Mouse (Mus musculus) forebrain, embryonic 14.5 days (tissue): ENCODE measurements around the gene Gcgr. TPM values are rescaled to one million over a fixed set of nuclear protein-coding genes. Genes with fewer than 3 reads are reported as not detected.
A peak's percentile ranks its signal among the peaks of the same experiment; 100 is the strongest.

Source experiments
- ATAC-seq: fragments of 200-750 bp; cut with Nextera tagmentation; 2 replicates; pipeline ENCODE4 v1.8.0; 2017; ENCODE audit warnings: mild to moderate bottlenecking, moderate library complexity
- DNase-seq: peaks from one replicate; pipeline ENCODE4 v3.0.0-alpha.2; 2015; ENCODE audit warnings: low spot score
- H3K27ac ChIP-seq: fragments of 300-500 bp; sonication (generic); 2 replicates; pipeline ENCODE4 v1.5.1; 2014; ENCODE audit warnings: low read depth, mild to moderate bottlenecking, control low read depth, low read length, moderate library complexity
- H3K27me3 ChIP-seq: fragments of 300-500 bp; sonication (generic); replicated peaks from 2 replicates; pipeline ENCODE4 v1.6.1; 2014; ENCODE audit warnings: low read length, control low read depth, mixed read lengths; ENCODE audit not compliant: control insufficient read depth, insufficient read depth
- H3K36me3 ChIP-seq: fragments of 300-500 bp; sonication (generic); 2 replicates; pipeline ENCODE4 v1.6.1; 2014; ENCODE audit warnings: low read length, control low read depth; ENCODE audit not compliant: control insufficient read depth, insufficient read depth
- H3K4me1 ChIP-seq: fragments of 300-500 bp; sonication (generic); 2 replicates; pipeline ENCODE4 v1.6.1; 2014; ENCODE audit warnings: antibody characterized with exemption, low read length, control low read depth; ENCODE audit not compliant: control insufficient read depth, insufficient read depth
- H3K4me2 ChIP-seq: fragments of 300-500 bp; sonication (generic); 2 replicates; pipeline ENCODE4 v1.6.1; 2014; ENCODE audit warnings: mild to moderate bottlenecking, control low read depth, low read length
- H3K4me3 ChIP-seq: fragments of 300-500 bp; sonication (generic); 2 replicates; pipeline ENCODE4 v1.5.1; 2014; ENCODE audit warnings: low read depth, low read length, control low read depth
- H3K9ac ChIP-seq: fragments of 300-500 bp; sonication (generic); 2 replicates; pipeline ENCODE4 v1.6.1; 2014; ENCODE audit warnings: mild to moderate bottlenecking, low read length, control low read depth, moderate library complexity
- H3K9me3 ChIP-seq: fragments of 300-500 bp; sonication (generic); replicated peaks from 2 replicates; pipeline ENCODE4 v1.6.1; 2016; ENCODE audit warnings: low read length, control low read depth, mixed read lengths; ENCODE audit not compliant: control insufficient read depth
- WGBS: fragments of 180-500 bp; shearing (Covaris S2); extraction: QIAGEN DNeasy Blood & Tissue Kit; methylation state at CpG from one replicate; pipeline ENCODE4 v1.1.7; 2014; 5-methylcytosine and 5-hydroxymethylcytosine counted together
- polyA plus RNA-seq: library from polyadenylated mRNA; unstranded; fragments of >200 nt; fragmentation: Nextera tagmentation; extraction: Ambion mirVana; gene quantifications from 2 replicates; pipeline ENCODE4 v1.2.1, GENCODE M21; 2014

The Gcgr gene
- polyA plus RNA-seq: 0.14 TPM in 1 of 2 replicates, not detected in the other

- Histone ChIP-seq H3K9me3 (no peaks in the 10 kb centered on the region), H3K4me1 (0 out of 2 replicates have a peak, but pooled peaks cover 2% of the 10 kb centered on the region), H3K36me3 (no peaks in the 10 kb centered on the region), H3K4me2 (peak within 1 kb of the TSS; percentile 56), H3K9ac (peak within 1 kb of the TSS; percentile 43; the same call in 1 of the 2 replicates), H3K27me3 (peaks cover 47% of the 10 kb centered on the region), H3K27ac (no peak within 1 kb of the TSS), H3K4me3 (peak within 1 kb of the TSS; percentile 26)
- 7% methylated on average over 55 of the region's 62 CpGs for WGBS
- DNase-seq (peak; percentile 20), ATAC-seq (no peak)
Observed at GRCm38 (mm10) chr11:120530085-120530964, at the start of gene Gcgr. Gene Gcgr, plus strand, starts transcription at chr11:120530699.

GRCm38 (mm10) chr11:120483448-120483934, 47.0 kb upstream of the Gcgr start:
- Histone ChIP-seq H3K27ac (peak overlapping the region; percentile 91), H3K4me1 (peaks cover 7% of the 10 kb centered on the region), H3K27me3 (no peaks in the 10 kb centered on the region), H3K4me2 (peak overlapping the region; percentile 90; the same call in 1 of the 2 replicates), H3K9me3 (no peaks in the 10 kb centered on the region), H3K4me3 (peak overlapping the region; percentile 97; the same call in 1 of the 2 replicates), H3K36me3 (peaks cover 75% of the 10 kb centered on the region), H3K9ac (peak overlapping the region; percentile 86; the same call in 1 of the 2 replicates)
- WGBS: 86% methylated on average over 7 of the region's 7 CpGs
- DNase-seq (no peak), ATAC-seq (no peak)

- peak; percentile 97 for ATAC-seq
- Histone ChIP-seq H3K4me3 (peak within 1 kb of the TSS; percentile 97), H3K4me1 (peaks cover 7% of the 10 kb centered on the region), H3K27me3 (no peaks in the 10 kb centered on the region), H3K9ac (peak within 1 kb of the TSS; percentile 86), H3K4me2 (peak within 1 kb of the TSS; percentile 90), H3K9me3 (no peaks in the 10 kb centered on the region), H3K27ac (peak within 1 kb of the TSS; percentile 91), H3K36me3 (peaks cover 74% of the 10 kb centered on the region)
- WGBS: under 1% methylated on average over 59 of the region's 60 CpGs
- DNase-seq: peak; percentile 99
Observed at GRCm38 (mm10) chr11:120484265-120484981, 46.1 kb upstream of the Gcgr start, which contains the start of gene Mrpl12. Gene Mrpl12, plus strand, starts transcription at chr11:120484613.

GRCm38 (mm10) chr11:120485251-120485650, 45.2 kb upstream of the Gcgr start:
- DNase-seq (no peak), ATAC-seq (no peak)
- no peaks in the 10 kb centered on the region for H3K27me3 ChIP-seq
- peak overlapping the region; percentile 90 for H3K4me2 ChIP-seq
- H3K9ac ChIP-seq: peak overlapping the region; percentile 86
- H3K4me3 ChIP-seq: peak overlapping the region; percentile 97
- peaks cover 7% of the 10 kb centered on the region for H3K4me1 ChIP-seq
- peaks cover 74% of the 10 kb centered on the region for H3K36me3 ChIP-seq
- 9% methylated on average over 10 of the region's 10 CpGs for WGBS
- peak overlapping the region; percentile 91; the same call in 1 of the 2 replicates for H3K27ac ChIP-seq
- H3K9me3 ChIP-seq: no peaks in the 10 kb centered on the region

GRCm38 (mm10) chr11:120488516-120488915, 42.0 kb upstream of the Gcgr start:
- no peaks in the 10 kb centered on the region for H3K27me3 ChIP-seq
- 79% methylated on average over 4 of the region's 4 CpGs for WGBS
- H3K9me3 ChIP-seq: no peaks in the 10 kb centered on the region
- ATAC-seq (no peak), DNase-seq (no peak)
- peaks cover 24% of the 10 kb centered on the region for H3K4me1 ChIP-seq
- H3K36me3 ChIP-seq: peaks cover 42% of the 10 kb centered on the region
- H3K4me3 ChIP-seq: no peak overlapping the region
- no peak overlapping the region for H3K4me2 ChIP-seq
- H3K27ac ChIP-seq: no peak overlapping the region
- H3K9ac ChIP-seq: no peak overlapping the region

GRCm38 (mm10) chr11:120489054-120489761, 41.3 kb upstream of the Gcgr start:
- Histone ChIP-seq H3K27ac (no peak overlapping the region), H3K4me1 (peaks cover 23% of the 10 kb centered on the region), H3K9me3 (no peaks in the 10 kb centered on the region), H3K36me3 (peaks cover 39% of the 10 kb centered on the region), H3K4me2 (no peak overlapping the region), H3K4me3 (no peak overlapping the region), H3K9ac (no peak overlapping the region), H3K27me3 (no peaks in the 10 kb centered on the region)
- ATAC-seq (peak; percentile 21), DNase-seq (peak; percentile 89)
- 58% methylated on average over 4 of the region's 4 CpGs for WGBS

- peak overlapping the region; percentile 76 for H3K27ac ChIP-seq
- peak overlapping the region; percentile 95; the same call in 1 of the 2 replicates for H3K4me3 ChIP-seq
- peak overlapping the region; percentile 80 for H3K9ac ChIP-seq
- 36% methylated on average over 4 of the region's 4 CpGs for WGBS
- peaks cover 20% of the 10 kb centered on the region for H3K4me1 ChIP-seq
- peaks cover 51% of the 10 kb centered on the region for H3K36me3 ChIP-seq
- ATAC-seq (no peak), DNase-seq (peak; percentile 11)
- no peaks in the 10 kb centered on the region for H3K27me3 ChIP-seq
- H3K4me2 ChIP-seq: peak overlapping the region; percentile 98; the same call in 1 of the 2 replicates
- H3K9me3 ChIP-seq: no peaks in the 10 kb centered on the region
Observed at GRCm38 (mm10) chr11:120490291-120491046, 40.0 kb upstream of the Gcgr start.
